Mouse (Mus musculus) kidney, adult 9 months (tissue): ENCODE measurements around the gene Dhdh.
"Not testable (repeated sequence)": the region's sequence is repeated elsewhere in the genome, so short reads cannot be mapped to it uniquely, and the experiment has no call there.

Source experiments
- DNase-seq: peaks from one replicate; pipeline ENCODE4 v3.0.0; 2022

The Dhdh gene

GRCm38 (mm10) chr7:45488293-45489204 is at the start of gene Dhdh:
Gene Dhdh, minus strand, starts transcription at chr7:45488805.
- DNase-seq: peak; percentile 63

- no peak for DNase-seq
Observed at GRCm38 (mm10) chr7:45537602-45538001, 49.0 kb upstream of the Dhdh start.

- no peak for DNase-seq
Observed at GRCm38 (mm10) chr7:45535676-45536075, 47.1 kb upstream of the Dhdh start.

- DNase-seq: no peak
Observed at GRCm38 (mm10) chr7:45530643-45531042, 42.0 kb upstream of the Dhdh start.

- no peak for DNase-seq
Observed at GRCm38 (mm10) chr7:45529461-45529860, 40.9 kb upstream of the Dhdh start.

- not testable (repeated sequence) for DNase-seq
Observed at GRCm38 (mm10) chr7:45527169-45527568, 38.6 kb upstream of the Dhdh start.

GRCm38 (mm10) chr7:45526474-45527120 is 38.0 kb upstream of the Dhdh start:
- peak; percentile 66 for DNase-seq

- peak; percentile 96 for DNase-seq
Observed at GRCm38 (mm10) chr7:45525809-45526473, 37.3 kb upstream of the Dhdh start, which contains the start of the genes Ppp1r15a and Plekha4. Gene Ppp1r15a, minus strand, starts transcription at chr7:45526268. Gene Plekha4, plus strand, starts transcription at chr7:45526330.

- DNase-seq: peak; percentile 51
Observed at GRCm38 (mm10) chr7:45524841-45525621, 36.4 kb upstream of the Dhdh start.

GRCm38 (mm10) chr7:45523678-45524170 is 35.1 kb upstream of the Dhdh start:
- no peak for DNase-seq

- peak; percentile 41 for DNase-seq
Observed at GRCm38 (mm10) chr7:45522957-45523676, 34.5 kb upstream of the Dhdh start.

- DNase-seq: no peak
Observed at GRCm38 (mm10) chr7:45522194-45522752, 33.7 kb upstream of the Dhdh start.

- DNase-seq: peak; percentile 92
Observed at GRCm38 (mm10) chr7:45521728-45522184, 33.2 kb upstream of the Dhdh start.

- no peak for DNase-seq
Observed at GRCm38 (mm10) chr7:45520605-45521004, 32.0 kb upstream of the Dhdh start.

GRCm38 (mm10) chr7:45519345-45520120 is 30.9 kb upstream of the Dhdh start:
- DNase-seq: no peak

GRCm38 (mm10) chr7:45518618-45519017 is 30.0 kb upstream of the Dhdh start:
- no peak for DNase-seq

- DNase-seq: not testable (repeated sequence)
Observed at GRCm38 (mm10) chr7:45516846-45517245, 28.2 kb upstream of the Dhdh start.

GRCm38 (mm10) chr7:45515436-45515835 is 26.8 kb upstream of the Dhdh start:
- DNase-seq: no peak

GRCm38 (mm10) chr7:45514411-45514810 is 25.8 kb upstream of the Dhdh start:
- no peak for DNase-seq
